Mouse (Mus musculus) testis, adult 2 months (tissue): ENCODE measurements at regions not wholly inside any gene's neighbourhood (a gene's known extent, or its start where the extent isn't known, plus 50 kb on each side); places are given as distances from the start of the nearest gene placed in this dataset.

ENCODE experiments used
- CTCF ChIP-seq: fragments of 200-500 bp; IDR thresholded peaks from 2 replicates; pipeline ENCODE4 v1.5.1; 2012; ENCODE audit warnings: low read depth, mild to moderate bottlenecking, inconsistent platforms, low read length, moderate library complexity; ENCODE audit not compliant: control insufficient read depth, insufficient read depth, insufficient replicate concordance
- POLR2A ChIP-seq: fragments of 200-500 bp; IDR thresholded peaks from 2 replicates; pipeline ENCODE4 v1.6.1; 2012; ENCODE audit warnings: low read depth, mild to moderate bottlenecking, inconsistent platforms, low read length, moderate library complexity; ENCODE audit not compliant: control insufficient read depth

DNA sequence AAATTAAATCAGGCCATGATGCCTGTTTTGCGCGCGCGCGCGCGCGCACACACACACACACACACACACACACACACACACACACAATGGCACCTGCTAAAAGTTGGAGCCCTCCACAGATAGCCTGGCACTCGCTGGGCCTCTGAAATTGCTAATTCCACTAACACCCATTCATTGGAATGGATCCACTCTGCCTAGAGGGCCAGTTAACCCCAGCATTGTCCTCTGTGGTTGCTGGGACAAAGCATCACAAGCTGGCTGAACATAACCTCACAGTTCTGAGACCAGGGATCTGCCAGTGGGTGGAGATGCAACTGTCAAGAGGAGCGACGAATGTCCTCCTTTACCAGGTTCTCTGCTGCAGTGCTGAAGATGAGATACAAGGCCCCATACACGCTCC lies 53.3 kb upstream of the Map4k3 start:
- TF ChIP-seq POLR2A (no peak), CTCF (no peak)
